Mouse (Mus musculus): ENCODE data around the gene Eif4h. TPM values are rescaled to one million over a fixed set of nuclear protein-coding genes. Genes with fewer than 3 reads are reported as not detected.

The Eif4h gene
- total and polyA plus RNA-seq, 2 experiments from 2014 or later = 304 to 489 TPM

GRCm38 (mm10) chr5:134683813-134684212 is 44.5 kb upstream of the Eif4h start:
- ATAC-seq = no peak
- peak overlapping the region; percentile 54; the same call in 1 of the 2 replicates for H3K27ac ChIP-seq
- no peak overlapping the region for H3K4me3 ChIP-seq (ENCODE audit: low read length)
- no peak overlapping the region for H3K9ac ChIP-seq (replicated peaks; ENCODE audit: low read length)
- no peak for TF ChIP-seq CTCF (IDR thresholded peaks at IDR 0.05; ENCODE audit: low read depth)
- peaks cover 16% of the 10 kb centered on the region; the same call in 1 of the 2 replicates for H3K36me3 ChIP-seq (ENCODE audit: insufficient read depth, low read length)
- DNase-seq (ENCODE audit: low spot score) = peak; percentile 28
- no peaks in the 10 kb centered on the region for H3K9me3 ChIP-seq (ENCODE audit: low read length)
- no peaks in the 10 kb centered on the region for H3K27me3 ChIP-seq (ENCODE audit: insufficient read depth, low read length)
- 57% methylated on average over 2 of the region's 2 CpGs for WGBS
- H3K4me2 ChIP-seq (ENCODE audit: low read depth, low read length) = no peak overlapping the region
- no peaks in the 10 kb centered on the region; the same call in 1 of the 2 replicates for H3K4me1 ChIP-seq (ENCODE audit: insufficient read depth, low read length)

- TF ChIP-seq CTCF (IDR thresholded peaks at IDR 0.05; ENCODE audit: low read depth) = no peak
- H3K27ac ChIP-seq = no peak overlapping the region
- ATAC-seq (no peak), DNase-seq (ENCODE audit: low spot score) (no peak)
- no peak overlapping the region for H3K4me2 ChIP-seq (ENCODE audit: low read depth, low read length)
- H3K4me1 ChIP-seq (ENCODE audit: insufficient read depth, low read length) = peaks cover 18% of the 10 kb centered on the region
- H3K4me3 ChIP-seq (ENCODE audit: low read length) = no peak overlapping the region
- H3K36me3 ChIP-seq (ENCODE audit: insufficient read depth, low read length) = peaks cover 9% of the 10 kb centered on the region; the same call in 1 of the 2 replicates
- H3K9ac ChIP-seq (replicated peaks; ENCODE audit: low read length) = no peak overlapping the region
- 75% methylated on average over 12 of the region's 12 CpGs for WGBS
- H3K9me3 ChIP-seq (ENCODE audit: low read length) = no peaks in the 10 kb centered on the region
- no peaks in the 10 kb centered on the region for H3K27me3 ChIP-seq (ENCODE audit: insufficient read depth, low read length)
These were observed 40.9 kb upstream of the Eif4h start for GRCm38 (mm10) chr5:134680238-134680637.

GRCm38 (mm10) chr5:134678827-134679546 is 39.7 kb upstream of the Eif4h start:
- peaks cover 7% of the 10 kb centered on the region; the same call in 1 of the 2 replicates for H3K36me3 ChIP-seq (ENCODE audit: insufficient read depth, low read length)
- no peak for DNase-seq (ENCODE audit: low spot score)
- H3K27me3 ChIP-seq (ENCODE audit: insufficient read depth, low read length) = no peaks in the 10 kb centered on the region
- TF ChIP-seq CTCF (IDR thresholded peaks at IDR 0.05; ENCODE audit: low read depth) = no peak
- H3K9me3 ChIP-seq (ENCODE audit: low read length) = no peaks in the 10 kb centered on the region
- ATAC-seq = no peak
- H3K27ac ChIP-seq = no peak overlapping the region
- H3K4me3 ChIP-seq (ENCODE audit: low read length) = no peak overlapping the region
- peaks cover 18% of the 10 kb centered on the region for H3K4me1 ChIP-seq (ENCODE audit: insufficient read depth, low read length)
- WGBS = 63% methylated on average over 8 of the region's 8 CpGs
- H3K4me2 ChIP-seq (ENCODE audit: low read depth, low read length) = no peak overlapping the region
- no peak overlapping the region for H3K9ac ChIP-seq (replicated peaks; ENCODE audit: low read length)

- ATAC-seq = no peak
- Histone ChIP-seq H3K9me3 (ENCODE audit: low read length) (no peaks in the 10 kb centered on the region), H3K36me3 (ENCODE audit: insufficient read depth, low read length) (0 out of 2 replicates have a peak, but pooled peaks cover 4% of the 10 kb centered on the region), H3K4me3 (ENCODE audit: low read length) (no peak overlapping the region), H3K4me1 (ENCODE audit: insufficient read depth, low read length) (peaks cover 18% of the 10 kb centered on the region), H3K27ac (0 out of 2 replicates have a peak overlapping the region, but pooled peaks have one; percentile 26), H3K9ac (replicated peaks; ENCODE audit: low read length) (no peak overlapping the region), H3K27me3 (ENCODE audit: insufficient read depth, low read length) (no peaks in the 10 kb centered on the region), H3K4me2 (ENCODE audit: low read depth, low read length) (no peak overlapping the region)
- no peak for DNase-seq (ENCODE audit: low spot score)
- no peak for TF ChIP-seq CTCF (IDR thresholded peaks at IDR 0.05; ENCODE audit: low read depth)
- 74% methylated on average over 3 of the region's 3 CpGs for WGBS
These were observed 38.7 kb upstream of the Eif4h start for GRCm38 (mm10) chr5:134678031-134678430.

GRCm38 (mm10) chr5:134677491-134677890 is 38.2 kb upstream of the Eif4h start:
- no peak overlapping the region for H3K4me3 ChIP-seq (ENCODE audit: low read length)
- H3K4me1 ChIP-seq (ENCODE audit: insufficient read depth, low read length) = peaks cover 18% of the 10 kb centered on the region
- no peaks in the 10 kb centered on the region for H3K27me3 ChIP-seq (ENCODE audit: insufficient read depth, low read length)
- H3K9me3 ChIP-seq (ENCODE audit: low read length) = no peaks in the 10 kb centered on the region
- WGBS = 73% methylated on average over 5 of the region's 5 CpGs
- H3K27ac ChIP-seq = 0 out of 2 replicates have a peak overlapping the region, but pooled peaks have one; percentile 72
- TF ChIP-seq CTCF (IDR thresholded peaks at IDR 0.05; ENCODE audit: low read depth) = no peak
- H3K4me2 ChIP-seq (ENCODE audit: low read depth, low read length) = no peak overlapping the region
- H3K9ac ChIP-seq (replicated peaks; ENCODE audit: low read length) = no peak overlapping the region
- 0 out of 2 replicates have a peak, but pooled peaks cover 4% of the 10 kb centered on the region for H3K36me3 ChIP-seq (ENCODE audit: insufficient read depth, low read length)
- DNase-seq (ENCODE audit: low spot score) (no peak), ATAC-seq (no peak)

- TF ChIP-seq CTCF (IDR thresholded peaks at IDR 0.05; ENCODE audit: low read depth) = no peak
- H3K36me3 ChIP-seq (ENCODE audit: insufficient read depth, low read length) = 0 out of 2 replicates have a peak, but pooled peaks cover 4% of the 10 kb centered on the region
- no peaks in the 10 kb centered on the region for H3K9me3 ChIP-seq (ENCODE audit: low read length)
- H3K4me2 ChIP-seq (ENCODE audit: low read depth, low read length) = peak overlapping the region; percentile 52
- H3K4me1 ChIP-seq (ENCODE audit: insufficient read depth, low read length) = peaks cover 18% of the 10 kb centered on the region
- peak overlapping the region; percentile 72 for H3K27ac ChIP-seq
- peak overlapping the region; percentile 38 for H3K9ac ChIP-seq (replicated peaks; ENCODE audit: low read length)
- ATAC-seq = peak; percentile 67
- peak overlapping the region; percentile 18 for H3K4me3 ChIP-seq (ENCODE audit: low read length)
- H3K27me3 ChIP-seq (ENCODE audit: insufficient read depth, low read length) = no peaks in the 10 kb centered on the region
- DNase-seq (ENCODE audit: low spot score) = peak; percentile 83
- 4% methylated on average over 14 of the region's 14 CpGs for WGBS
These were observed 36.9 kb upstream of the Eif4h start for GRCm38 (mm10) chr5:134675956-134676759.

Data from hindbrain, postnatal 0 days (tissue).